Mouse (Mus musculus) liver, postnatal 0 days (tissue): ENCODE data around the gene Egfem1.

Experiments used
- CTCF ChIP-seq: sonication (generic); IDR thresholded peaks from 2 replicates; pipeline ENCODE4 v1.5.1; 2016; ENCODE audit warnings: antibody characterized with exemption, low read depth
- EP300 ChIP-seq: IDR thresholded peaks from 2 replicates; pipeline ENCODE4 v1.6.1; 2016; ENCODE audit warnings: antibody characterized with exemption, low read depth, mild to moderate bottlenecking

DNA sequence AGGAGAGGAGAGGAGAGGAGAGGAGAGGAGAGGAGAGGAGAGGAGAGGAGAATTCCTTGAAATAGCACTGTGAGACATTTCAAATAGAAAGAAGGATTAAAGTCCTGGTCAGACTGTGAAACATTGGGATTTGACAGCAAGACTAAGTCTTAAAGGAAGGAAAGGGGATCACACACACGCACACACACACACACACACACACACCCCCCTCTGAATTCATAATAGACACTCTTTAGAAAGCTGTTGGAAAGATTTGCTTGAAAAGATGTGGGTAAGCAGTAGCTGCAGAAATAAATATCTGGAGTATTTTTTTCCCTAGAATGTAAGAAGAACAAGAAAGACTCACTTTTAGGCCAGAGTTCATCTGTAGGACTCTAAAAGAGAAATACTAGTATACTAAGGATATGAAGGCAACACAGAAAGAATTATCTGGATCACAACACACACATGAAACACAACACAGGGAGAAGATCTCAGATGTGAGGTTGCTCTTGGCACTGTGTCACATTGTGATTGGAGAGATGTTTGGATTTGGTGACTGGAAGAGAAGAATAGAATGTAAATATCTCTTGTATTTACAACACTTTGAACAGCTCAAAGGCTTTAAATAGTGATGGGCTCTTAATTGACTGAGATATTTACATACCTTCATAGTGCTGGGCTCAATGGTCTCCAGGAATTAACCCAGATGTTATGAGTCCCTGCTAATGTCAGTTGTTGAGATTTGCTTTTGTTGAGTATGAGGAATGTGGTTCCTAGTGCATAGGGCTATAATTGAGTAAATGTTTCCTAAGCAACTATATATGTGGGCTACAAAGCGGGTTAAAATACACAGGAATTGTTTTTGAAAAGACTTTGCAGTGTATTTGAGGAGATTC is 50.5 kb downstream of the Egfem1 start:
- TF ChIP-seq CTCF, result no peak
- TF ChIP-seq EP300, result no peak
